Mouse (Mus musculus): Measurements from ENCODE around the gene Ralgps2. TPM values are rescaled to one million over a fixed set of nuclear protein-coding genes. Genes with fewer than 3 reads are reported as not detected.

Ralgps2 gene
- polyA plus RNA-seq, 1 experiment from 2014 or later: 60.2 TPM

GRCm38 (mm10) chr1:156775983-156776382, 163.4 kb downstream of the Ralgps2 start:
- H3K4me1 ChIP-seq (ENCODE audit: control insufficient read depth in 2 of 2, insufficient read depth in 2 of 2, low read length in 2 of 2): peaks cover 20 to 23% of the 10 kb centered on the region in 2 experiments
- no peak for ATAC-seq (ENCODE audit: insufficient number of reproducible peaks, insufficient read depth, low FRiP score, low read depth)
- WGBS: 89% methylated on average over 7 of the region's 7 CpGs
- no peaks in the 10 kb centered on the region for H3K9me3 ChIP-seq (ENCODE audit: control insufficient read depth, low read length)
- H3K27ac ChIP-seq (replicated peaks in 1 of 2; ENCODE audit: control insufficient read depth in 1 of 2, insufficient read depth in 1 of 2, low read depth in 2 of 2, low read length in 2 of 2): no peak overlapping the region
- H3K36me3 ChIP-seq (ENCODE audit: control insufficient read depth, insufficient read depth, low read length): no peaks in the 10 kb centered on the region
- H3K9ac ChIP-seq (ENCODE audit: low read length): no peak overlapping the region
- H3K4me2 ChIP-seq (ENCODE audit: low read length): no peak overlapping the region
- H3K27me3 ChIP-seq (ENCODE audit: control insufficient read depth, insufficient read depth, low read length): no peaks in the 10 kb centered on the region
- no peak overlapping the region for H3K4me3 ChIP-seq (ENCODE audit: control insufficient read depth in 1 of 2, insufficient read depth in 1 of 2, low read depth in 1 of 2, low read length in 2 of 2)

DNA sequence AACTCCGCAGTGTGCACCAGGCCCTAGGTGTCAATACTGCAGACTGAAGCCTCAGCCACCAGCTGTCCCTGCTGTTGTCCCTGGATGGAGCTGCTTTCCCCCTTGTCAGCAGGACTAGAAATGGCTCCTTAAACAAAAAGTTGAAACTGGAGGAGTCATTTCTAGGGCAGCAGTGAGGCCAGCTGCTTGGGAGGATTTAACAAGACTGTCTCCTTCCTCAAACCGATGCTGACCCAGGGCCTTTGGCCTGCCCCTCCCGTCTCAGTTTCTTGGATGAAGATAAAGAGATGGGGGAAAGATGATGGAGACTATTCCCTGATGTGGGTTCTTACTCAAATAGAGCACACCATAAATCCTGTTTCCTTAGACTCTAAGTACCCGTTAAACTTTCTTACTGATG, 164.2 kb downstream of the Ralgps2 start:
- ATAC-seq (ENCODE audit: insufficient number of reproducible peaks, insufficient read depth, low FRiP score, low read depth): no peak
- H3K36me3 ChIP-seq (ENCODE audit: control insufficient read depth, insufficient read depth, low read length): no peaks in the 10 kb centered on the region
- H3K27ac ChIP-seq (replicated peaks in 1 of 2; ENCODE audit: control insufficient read depth in 1 of 2, insufficient read depth in 1 of 2, low read depth in 2 of 2, low read length in 2 of 2): no peak overlapping the region
- no peak overlapping the region for H3K4me3 ChIP-seq (ENCODE audit: control insufficient read depth in 1 of 2, insufficient read depth in 1 of 2, low read depth in 1 of 2, low read length in 2 of 2)
- H3K27me3 ChIP-seq (ENCODE audit: control insufficient read depth, insufficient read depth, low read length): no peaks in the 10 kb centered on the region
- no peak overlapping the region for H3K9ac ChIP-seq (ENCODE audit: low read length)
- WGBS: 76% methylated on average over 4 of the region's 4 CpGs
- H3K4me1 ChIP-seq (ENCODE audit: control insufficient read depth in 2 of 2, insufficient read depth in 2 of 2, low read length in 2 of 2): peaks cover 13 to 16% of the 10 kb centered on the region in 2 experiments
- H3K9me3 ChIP-seq (ENCODE audit: control insufficient read depth, low read length): no peaks in the 10 kb centered on the region
- no peak overlapping the region for H3K4me2 ChIP-seq (ENCODE audit: low read length)

DNA sequence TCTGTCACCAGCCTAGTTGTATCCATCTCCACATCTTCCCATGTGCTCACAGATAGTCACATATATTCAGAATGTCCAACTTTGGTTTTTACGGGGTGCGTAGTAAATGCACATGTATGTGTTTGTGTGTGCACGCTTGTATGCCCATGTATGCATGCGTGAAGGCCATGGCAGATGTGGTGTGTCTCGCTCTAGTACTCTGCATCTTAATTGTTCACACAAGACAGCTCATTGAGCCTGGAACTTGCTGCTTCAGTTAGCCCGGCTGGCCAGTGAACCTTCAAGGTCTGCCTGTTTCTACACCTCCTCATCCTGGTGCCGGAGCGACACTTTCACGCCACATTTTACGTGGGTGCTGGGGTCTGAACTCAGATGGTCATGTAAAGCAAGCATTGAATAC, 168.6 kb downstream of the Ralgps2 start:
- peaks cover 0 to 4% of the 10 kb centered on the region in 2 experiments; a peak in 1 of 4 replicates for H3K4me1 ChIP-seq (ENCODE audit: control insufficient read depth in 2 of 2, insufficient read depth in 2 of 2, low read length in 2 of 2)
- no peak overlapping the region for H3K4me2 ChIP-seq (ENCODE audit: low read length)
- 90% methylated on average over 10 of the region's 10 CpGs for WGBS
- no peak overlapping the region for H3K4me3 ChIP-seq (ENCODE audit: control insufficient read depth in 1 of 2, insufficient read depth in 1 of 2, low read depth in 1 of 2, low read length in 2 of 2)
- H3K27ac ChIP-seq (replicated peaks in 1 of 2; ENCODE audit: control insufficient read depth in 1 of 2, insufficient read depth in 1 of 2, low read depth in 2 of 2, low read length in 2 of 2): no peak overlapping the region
- H3K9me3 ChIP-seq (ENCODE audit: control insufficient read depth, low read length): peaks cover 13% of the 10 kb centered on the region
- H3K27me3 ChIP-seq (ENCODE audit: control insufficient read depth, insufficient read depth, low read length): no peaks in the 10 kb centered on the region
- no peaks in the 10 kb centered on the region for H3K36me3 ChIP-seq (ENCODE audit: control insufficient read depth, insufficient read depth, low read length)
- no peak overlapping the region for H3K9ac ChIP-seq (ENCODE audit: low read length)
- ATAC-seq (ENCODE audit: insufficient number of reproducible peaks, insufficient read depth, low FRiP score, low read depth): no peak

DNA sequence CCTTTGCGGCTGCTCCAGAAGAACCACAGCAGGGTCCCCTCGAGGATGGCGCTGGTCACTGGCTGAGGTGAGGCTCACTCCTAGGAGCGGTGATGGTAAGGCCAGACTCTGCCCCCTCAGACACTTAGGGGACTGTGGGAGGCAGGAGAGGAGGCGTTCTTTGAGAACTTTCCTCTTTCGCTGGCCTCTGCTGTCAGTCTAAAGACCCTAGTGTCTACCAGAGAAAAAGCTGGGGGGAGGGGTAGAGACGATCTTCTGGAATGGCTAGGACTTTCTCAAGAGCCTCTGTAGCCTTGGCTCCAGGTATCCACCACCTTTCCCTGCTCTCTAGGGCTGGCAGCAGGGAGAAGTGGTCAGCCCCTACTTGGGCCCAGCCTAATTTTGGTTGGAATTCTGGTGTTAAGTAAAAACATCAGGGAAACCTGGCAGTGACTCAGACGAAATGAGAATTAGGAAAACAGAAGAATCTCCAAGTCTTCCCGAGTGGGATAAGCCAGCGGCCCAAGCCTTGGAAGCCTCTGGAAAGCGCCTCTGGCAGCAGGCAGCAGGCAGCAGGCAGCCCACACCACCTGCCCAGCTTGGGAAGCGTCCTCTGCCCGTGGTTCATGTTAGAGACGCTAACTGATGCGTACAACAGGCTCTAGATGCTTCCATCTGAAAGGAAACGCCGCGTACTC, 169.7 kb downstream of the Ralgps2 start:
- Histone ChIP-seq H3K36me3 (ENCODE audit: control insufficient read depth, insufficient read depth, low read length) (no peaks in the 10 kb centered on the region), H3K4me1 (ENCODE audit: control insufficient read depth in 2 of 2, insufficient read depth in 2 of 2, low read length in 2 of 2) (peaks cover 0 to 4% of the 10 kb centered on the region in 2 experiments; a peak in 1 of 4 replicates), H3K27me3 (ENCODE audit: control insufficient read depth, insufficient read depth, low read length) (no peaks in the 10 kb centered on the region), H3K9me3 (ENCODE audit: control insufficient read depth, low read length) (peaks cover 16% of the 10 kb centered on the region), H3K4me3 (ENCODE audit: control insufficient read depth in 1 of 2, insufficient read depth in 1 of 2, low read depth in 1 of 2, low read length in 2 of 2) (no peak overlapping the region), H3K27ac (replicated peaks in 1 of 2; ENCODE audit: control insufficient read depth in 1 of 2, insufficient read depth in 1 of 2, low read depth in 2 of 2, low read length in 2 of 2) (no peak overlapping the region), H3K9ac (ENCODE audit: low read length) (no peak overlapping the region), H3K4me2 (ENCODE audit: low read length) (no peak overlapping the region)
- no peak for ATAC-seq (ENCODE audit: insufficient number of reproducible peaks, insufficient read depth, low FRiP score, low read depth)
- 74% methylated on average over 18 of the region's 18 CpGs for WGBS

GRCm38 (mm10) chr1:156769163-156769562, 170.3 kb downstream of the Ralgps2 start:
- Histone ChIP-seq H3K4me1 (ENCODE audit: control insufficient read depth in 2 of 2, insufficient read depth in 2 of 2, low read length in 2 of 2) (peaks cover 0 to 4% of the 10 kb centered on the region in 2 experiments; a peak in 1 of 4 replicates), H3K9ac (ENCODE audit: low read length) (no peak overlapping the region), H3K4me3 (ENCODE audit: control insufficient read depth in 1 of 2, insufficient read depth in 1 of 2, low read depth in 1 of 2, low read length in 2 of 2) (no peak overlapping the region), H3K4me2 (ENCODE audit: low read length) (no peak overlapping the region), H3K36me3 (ENCODE audit: control insufficient read depth, insufficient read depth, low read length) (no peaks in the 10 kb centered on the region), H3K9me3 (ENCODE audit: control insufficient read depth, low read length) (peaks cover 18% of the 10 kb centered on the region), H3K27me3 (ENCODE audit: control insufficient read depth, insufficient read depth, low read length) (no peaks in the 10 kb centered on the region), H3K27ac (replicated peaks in 1 of 2; ENCODE audit: control insufficient read depth in 1 of 2, insufficient read depth in 1 of 2, low read depth in 2 of 2, low read length in 2 of 2) (no peak overlapping the region)
- ATAC-seq (ENCODE audit: insufficient number of reproducible peaks, insufficient read depth, low FRiP score, low read depth): no peak
- WGBS: 58% methylated on average over 5 of the region's 5 CpGs

- WGBS: 78% methylated on average over 3 of the region's 3 CpGs
- H3K4me1 ChIP-seq (ENCODE audit: control insufficient read depth in 2 of 2, insufficient read depth in 2 of 2, low read length in 2 of 2): peaks cover 13 to 15% of the 10 kb centered on the region in 2 experiments
- H3K27ac ChIP-seq (replicated peaks in 1 of 2; ENCODE audit: control insufficient read depth in 1 of 2, insufficient read depth in 1 of 2, low read depth in 2 of 2, low read length in 2 of 2): no peak overlapping the region
Measured at GRCm38 (mm10) chr1:156765311-156765710, 174.1 kb downstream of the Ralgps2 start.

DNA sequence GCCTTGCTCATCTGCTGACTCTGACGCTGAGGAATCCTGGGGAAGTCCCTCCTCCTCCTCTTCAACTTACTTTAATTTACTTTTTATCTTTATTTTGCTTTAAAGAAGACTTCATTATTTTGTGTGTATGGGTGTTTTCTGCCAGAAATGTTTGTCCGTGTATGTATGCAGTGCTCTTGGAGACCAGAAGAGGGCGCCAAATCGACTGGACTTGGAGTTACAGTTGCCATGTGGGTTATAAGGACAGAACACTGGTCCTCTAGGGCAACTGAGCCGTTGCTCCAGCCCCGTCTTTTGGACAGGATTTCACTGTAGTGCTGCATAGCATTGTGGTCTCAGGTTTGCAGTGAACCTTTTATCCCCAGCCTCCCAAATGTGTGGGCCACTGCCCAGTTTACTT, 174.8 kb downstream of the Ralgps2 start:
- Histone ChIP-seq H3K27ac (replicated peaks in 1 of 2; ENCODE audit: control insufficient read depth in 1 of 2, insufficient read depth in 1 of 2, low read depth in 2 of 2, low read length in 2 of 2) (no peak overlapping the region), H3K4me2 (ENCODE audit: low read length) (no peak overlapping the region), H3K4me3 (ENCODE audit: control insufficient read depth in 1 of 2, insufficient read depth in 1 of 2, low read depth in 1 of 2, low read length in 2 of 2) (no peak overlapping the region), H3K9ac (ENCODE audit: low read length) (no peak overlapping the region), H3K9me3 (ENCODE audit: control insufficient read depth, low read length) (peaks cover 18% of the 10 kb centered on the region), H3K4me1 (ENCODE audit: control insufficient read depth in 2 of 2, insufficient read depth in 2 of 2, low read length in 2 of 2) (peaks cover 13 to 15% of the 10 kb centered on the region in 2 experiments), H3K27me3 (ENCODE audit: control insufficient read depth, insufficient read depth, low read length) (no peaks in the 10 kb centered on the region), H3K36me3 (ENCODE audit: control insufficient read depth, insufficient read depth, low read length) (no peaks in the 10 kb centered on the region)
- 65% methylated on average over 6 of the region's 6 CpGs for WGBS
- no peak for ATAC-seq (ENCODE audit: insufficient number of reproducible peaks, insufficient read depth, low FRiP score, low read depth)

More at GRCm38 (mm10) chr1:156765311-156765710, 174.1 kb downstream of the Ralgps2 start:
- H3K4me3 ChIP-seq (ENCODE audit: control insufficient read depth in 1 of 2, insufficient read depth in 1 of 2, low read depth in 1 of 2, low read length in 2 of 2): no peak overlapping the region
- no peaks in the 10 kb centered on the region for H3K36me3 ChIP-seq (ENCODE audit: control insufficient read depth, insufficient read depth, low read length)
- no peaks in the 10 kb centered on the region for H3K27me3 ChIP-seq (ENCODE audit: control insufficient read depth, insufficient read depth, low read length)
- no peak overlapping the region for H3K9ac ChIP-seq (ENCODE audit: low read length)
- H3K4me2 ChIP-seq (ENCODE audit: low read length): no peak overlapping the region
- peaks cover 18% of the 10 kb centered on the region for H3K9me3 ChIP-seq (ENCODE audit: control insufficient read depth, low read length)
- no peak for ATAC-seq (ENCODE audit: insufficient number of reproducible peaks, insufficient read depth, low FRiP score, low read depth)

DNA sequence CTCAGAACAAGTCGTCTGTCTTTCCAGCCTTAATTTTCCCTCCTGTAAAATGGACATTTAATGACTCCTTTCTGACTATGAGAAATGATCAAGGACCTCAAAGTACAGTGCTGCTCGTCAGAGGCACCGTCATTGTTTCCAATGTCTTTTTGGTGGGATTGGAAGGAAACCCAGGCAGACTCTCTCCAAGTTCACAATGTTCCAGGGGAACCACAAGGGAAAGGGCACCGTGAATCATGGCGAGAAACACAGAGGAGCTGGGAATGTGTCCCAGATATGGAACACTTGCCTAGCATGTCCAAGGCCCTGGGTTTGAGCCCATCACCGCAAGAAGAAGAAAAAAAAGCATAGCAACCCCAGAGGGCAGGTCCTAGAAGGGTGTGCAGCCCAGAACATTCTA, 176.1 kb downstream of the Ralgps2 start:
- no peaks in the 10 kb centered on the region for H3K36me3 ChIP-seq (ENCODE audit: control insufficient read depth, insufficient read depth, low read length)
- H3K4me3 ChIP-seq (ENCODE audit: control insufficient read depth in 1 of 2, insufficient read depth in 1 of 2, low read depth in 1 of 2, low read length in 2 of 2): no peak overlapping the region
- H3K9me3 ChIP-seq (ENCODE audit: control insufficient read depth, low read length): peaks cover 18% of the 10 kb centered on the region
- WGBS: 90% methylated on average over 6 of the region's 6 CpGs
- no peaks in the 10 kb centered on the region for H3K27me3 ChIP-seq (ENCODE audit: control insufficient read depth, insufficient read depth, low read length)
- ATAC-seq (ENCODE audit: insufficient number of reproducible peaks, insufficient read depth, low FRiP score, low read depth): no peak
- no peak overlapping the region for H3K27ac ChIP-seq (replicated peaks in 1 of 2; ENCODE audit: control insufficient read depth in 1 of 2, insufficient read depth in 1 of 2, low read depth in 2 of 2, low read length in 2 of 2)
- peaks cover 8 to 15% of the 10 kb centered on the region in 2 experiments for H3K4me1 ChIP-seq (ENCODE audit: control insufficient read depth in 2 of 2, insufficient read depth in 2 of 2, low read length in 2 of 2)
- no peak overlapping the region for H3K9ac ChIP-seq (ENCODE audit: low read length)
- no peak overlapping the region for H3K4me2 ChIP-seq (ENCODE audit: low read length)

Data from heart, embryonic 14.5 days (tissue).